Mouse (Mus musculus): ENCODE data around the gene Nme1. TPM values are rescaled to one million over a fixed set of nuclear protein-coding genes. Genes with fewer than 3 reads are reported as not detected.
"Not testable (repeated sequence)": the region's sequence is repeated elsewhere in the genome, so short reads cannot be mapped to it uniquely, and the experiment has no call there.

Nme1 gene
- polyA plus RNA-seq, 1 experiment from 2014 or later: 46.6 TPM

DNA sequence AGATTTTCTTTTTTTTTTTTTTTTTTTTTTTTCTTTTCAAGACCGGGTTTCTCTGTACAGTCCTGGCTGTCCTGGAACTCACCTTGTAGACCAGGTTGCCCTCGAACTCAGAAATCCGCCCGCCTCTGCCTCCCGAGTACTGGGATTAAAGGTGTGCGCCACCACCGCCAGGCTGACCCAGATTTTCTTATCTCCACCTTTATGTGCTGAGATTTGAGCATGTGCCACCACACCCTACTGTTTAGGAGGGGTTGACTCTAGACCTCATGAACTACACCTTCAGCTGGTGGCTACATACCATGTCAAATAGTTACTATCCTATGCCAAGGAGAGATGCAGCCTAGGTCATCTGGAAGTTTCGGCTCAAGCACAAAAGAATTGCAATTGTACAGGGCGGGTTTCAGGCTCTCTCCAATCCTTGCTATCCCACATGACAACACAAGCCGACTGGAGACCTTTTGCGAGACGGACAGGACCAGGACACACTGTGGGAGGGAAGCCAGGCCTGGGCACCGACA is 13.5 kb downstream of the Nme1 start:
- WGBS (ENCODE audit: missing documents): 41% methylated on average over 13 of the region's 13 CpGs
- peaks cover 36% of the 10 kb centered on the region for H3K79me2 ChIP-seq (ENCODE audit: inconsistent target)
- peak overlapping the region; percentile 88 for H3K27ac ChIP-seq
- H3K36me3 ChIP-seq (ENCODE audit: inconsistent target): peaks cover 21% of the 10 kb centered on the region; the same call in 1 of the 2 replicates
- peak overlapping the region; percentile 87 for H3K4me3 ChIP-seq (ENCODE audit: inconsistent target)

DNA sequence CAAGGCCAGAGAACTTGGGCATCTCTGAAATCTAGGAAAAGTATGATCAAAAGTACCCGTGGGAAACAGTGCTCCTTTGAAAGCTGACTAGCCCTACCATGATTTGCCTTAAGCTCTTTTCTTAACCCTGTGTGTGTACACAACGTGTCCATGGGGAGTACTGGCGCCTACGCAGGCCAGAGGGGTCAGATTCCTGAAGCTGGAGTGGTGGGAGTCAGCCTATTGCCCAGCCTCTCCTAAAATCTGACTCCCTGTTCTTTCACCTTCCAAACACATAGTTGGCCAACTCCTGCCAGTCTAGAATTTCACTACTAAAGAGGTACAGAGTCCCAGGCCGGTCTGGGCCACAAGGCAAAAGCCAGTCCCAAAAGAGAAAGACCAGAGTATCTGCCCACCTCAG is 15.9 kb downstream of the Nme1 start:
- Histone ChIP-seq H3K27ac (no peak overlapping the region), H3K36me3 (ENCODE audit: inconsistent target) (peaks cover 18% of the 10 kb centered on the region; the same call in 1 of the 2 replicates), H3K79me2 (ENCODE audit: inconsistent target) (peaks cover 36% of the 10 kb centered on the region), H3K4me3 (ENCODE audit: inconsistent target) (no peak overlapping the region)
- 97% methylated on average over 5 of the region's 5 CpGs for WGBS (ENCODE audit: missing documents)

DNA sequence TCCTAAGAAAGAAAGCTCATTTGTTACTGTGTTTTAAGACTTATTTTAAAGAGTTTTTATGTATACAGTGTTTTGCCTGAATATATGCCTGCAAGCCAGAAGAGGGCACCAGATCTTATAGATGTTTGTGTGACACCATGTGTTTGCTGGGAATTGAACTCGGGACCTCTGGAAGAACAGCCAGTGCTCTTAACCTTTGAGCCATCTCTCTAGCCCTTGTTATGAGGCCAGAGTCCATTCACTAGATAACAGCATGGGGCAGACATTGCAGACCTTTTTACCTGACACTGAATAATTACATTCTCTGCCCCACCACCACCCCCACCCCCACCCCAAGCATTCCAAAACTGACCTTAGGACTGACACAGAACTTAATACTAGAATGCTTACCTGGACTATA is 18.3 kb downstream of the Nme1 start:
- peaks cover 32% of the 10 kb centered on the region for H3K79me2 ChIP-seq (ENCODE audit: inconsistent target)
- 100% methylated on average over 1 of the region's 1 CpGs for WGBS (ENCODE audit: missing documents)
- peaks cover 18% of the 10 kb centered on the region; the same call in 1 of the 2 replicates for H3K36me3 ChIP-seq (ENCODE audit: inconsistent target)
- H3K27ac ChIP-seq: no peak overlapping the region
- H3K4me3 ChIP-seq (ENCODE audit: inconsistent target): no peak overlapping the region

DNA sequence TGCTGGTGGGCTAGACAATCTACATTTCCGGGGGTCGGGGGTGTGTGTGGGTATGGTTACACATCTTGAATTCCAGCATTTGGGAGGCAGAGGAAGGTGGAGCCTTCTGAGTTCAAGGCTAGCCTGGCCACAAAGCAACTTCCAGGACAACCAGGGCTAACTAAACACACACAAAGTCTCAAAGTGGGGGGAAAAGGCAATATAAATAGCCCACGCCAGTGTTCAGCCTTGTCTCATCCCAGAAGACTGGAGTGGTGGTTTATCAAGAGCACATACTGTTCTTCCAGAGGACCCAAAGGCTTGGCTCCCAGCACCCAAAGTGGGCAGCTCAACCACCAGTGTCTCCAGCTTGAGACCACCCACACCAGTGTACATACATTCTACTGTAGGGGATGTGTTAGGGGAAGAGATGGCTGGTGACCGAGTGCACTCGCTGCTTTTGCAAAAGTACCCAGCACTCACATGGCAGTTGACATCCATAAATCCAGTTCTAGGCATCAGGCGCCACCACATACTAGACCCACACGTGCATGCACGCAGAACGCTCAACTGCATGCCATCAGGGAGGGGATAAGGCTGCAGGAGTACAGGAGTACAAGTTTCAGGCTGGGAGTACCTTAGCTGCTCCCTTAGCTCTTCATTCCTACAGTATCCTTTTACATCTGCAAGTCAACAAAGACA is 19.3 kb downstream of the Nme1 start:
- Histone ChIP-seq H3K36me3 (ENCODE audit: inconsistent target) (peaks cover 18% of the 10 kb centered on the region; the same call in 1 of the 2 replicates), H3K4me3 (ENCODE audit: inconsistent target) (no peak overlapping the region), H3K27ac (no peak overlapping the region), H3K79me2 (ENCODE audit: inconsistent target) (peaks cover 22% of the 10 kb centered on the region)
- WGBS (ENCODE audit: missing documents): 89% methylated on average over 9 of the region's 9 CpGs

DNA sequence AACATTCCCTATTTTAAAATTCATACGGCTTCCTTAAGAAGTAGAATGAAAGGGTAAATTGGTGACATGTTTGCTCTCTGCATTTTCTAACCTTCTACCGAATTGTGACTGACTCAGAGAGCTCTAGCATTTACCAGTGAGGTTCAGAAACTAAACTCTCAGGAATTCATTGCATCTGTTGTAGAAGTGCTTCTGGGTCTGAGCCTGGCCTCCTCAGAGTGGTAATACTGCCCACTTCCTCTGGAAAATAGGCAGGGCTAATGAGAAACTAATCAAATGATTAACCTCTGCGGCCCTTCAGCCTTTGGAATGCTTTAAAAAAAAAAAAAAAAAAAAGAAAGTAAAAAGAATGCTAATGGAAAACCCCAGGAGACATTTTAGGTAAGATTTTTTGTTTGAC is 23.3 kb downstream of the Nme1 start:
- Histone ChIP-seq H3K27ac (no peak overlapping the region), H3K79me2 (ENCODE audit: inconsistent target) (no peaks in the 10 kb centered on the region), H3K36me3 (ENCODE audit: inconsistent target) (peaks cover 10% of the 10 kb centered on the region; the same call in 1 of the 2 replicates), H3K4me3 (ENCODE audit: inconsistent target) (no peak overlapping the region)
- 97% methylated on average over 3 of the region's 3 CpGs for WGBS (ENCODE audit: missing documents)

DNA sequence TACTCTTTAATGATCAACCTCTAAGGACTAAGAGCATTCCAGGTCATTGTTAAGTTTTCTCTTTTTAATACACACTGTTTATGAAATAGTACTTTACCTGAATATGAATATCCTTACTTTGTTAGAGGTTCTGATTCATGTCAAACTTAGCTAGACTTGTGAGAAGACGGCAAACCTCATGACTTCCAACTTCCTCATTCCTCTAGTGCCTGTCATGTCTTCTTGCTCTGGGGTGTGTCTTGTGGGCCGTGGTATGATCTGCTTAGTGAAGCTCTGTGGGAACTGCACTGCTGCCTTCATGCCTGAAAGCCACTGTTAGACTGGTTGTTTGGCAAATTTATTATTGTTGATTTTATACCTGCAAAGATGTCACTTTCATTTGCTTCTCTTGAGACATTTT is 27.4 kb downstream of the Nme1 start:
- no peak overlapping the region for H3K4me3 ChIP-seq (ENCODE audit: inconsistent target)
- WGBS (ENCODE audit: missing documents): 0% methylated on average over 2 of the region's 2 CpGs
- no peaks in the 10 kb centered on the region for H3K36me3 ChIP-seq (ENCODE audit: inconsistent target)
- H3K79me2 ChIP-seq (ENCODE audit: inconsistent target): no peaks in the 10 kb centered on the region
- peak overlapping the region; percentile 38 for H3K27ac ChIP-seq

DNA sequence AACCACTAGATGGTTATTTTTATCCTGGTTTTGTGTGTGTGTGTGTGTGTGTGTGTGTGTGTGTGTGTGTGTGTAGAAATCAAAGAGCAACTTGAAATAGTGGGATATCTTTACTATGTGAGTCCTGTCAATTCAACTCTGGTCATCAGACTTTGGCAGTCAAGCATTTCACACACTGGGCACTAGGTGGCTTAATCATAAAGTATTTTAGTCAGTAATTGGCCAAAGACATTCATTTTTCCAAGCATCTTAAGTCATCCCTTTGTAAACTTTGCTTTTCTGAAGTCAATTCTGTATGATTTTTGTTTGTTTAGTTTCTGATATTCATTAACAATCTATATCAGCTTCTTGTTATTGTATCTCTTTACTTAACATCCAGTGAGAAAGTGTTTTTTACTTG is 39.2 kb downstream of the Nme1 start:
- Histone ChIP-seq H3K36me3 (ENCODE audit: inconsistent target) (peaks cover 38% of the 10 kb centered on the region), H3K27ac (no peak overlapping the region), H3K4me3 (ENCODE audit: inconsistent target) (no peak overlapping the region), H3K79me2 (ENCODE audit: inconsistent target) (no peaks in the 10 kb centered on the region)

DNA sequence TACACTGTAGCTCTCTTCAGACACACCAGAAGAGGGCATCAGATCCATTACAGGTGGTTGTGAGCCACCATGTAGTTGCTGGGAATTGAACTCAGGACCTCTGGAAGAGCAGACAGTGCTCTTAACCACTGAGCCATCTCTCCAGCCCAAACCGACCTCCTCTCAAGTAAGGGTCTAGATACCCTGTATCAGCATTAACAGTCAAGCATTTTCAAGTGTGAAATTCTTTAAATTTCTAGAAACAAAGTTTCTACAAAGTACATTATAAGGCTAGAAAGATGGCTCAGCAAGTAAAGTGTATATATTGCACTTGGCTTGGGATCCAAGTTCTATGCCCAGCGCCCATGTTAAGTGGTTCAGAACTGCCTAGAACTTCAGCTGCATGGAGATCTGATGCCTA is 53.3 kb downstream of the Nme1 start:
- peaks cover 56% of the 10 kb centered on the region for H3K36me3 ChIP-seq (ENCODE audit: inconsistent target)
- not testable (repeated sequence) for H3K79me2 ChIP-seq (ENCODE audit: inconsistent target); H3K4me3 ChIP-seq (ENCODE audit: inconsistent target); H3K27ac ChIP-seq
- 93% methylated on average over 2 of the region's 2 CpGs for whole genome bisulfite sequencing (ENCODE audit: missing documents)

DNA sequence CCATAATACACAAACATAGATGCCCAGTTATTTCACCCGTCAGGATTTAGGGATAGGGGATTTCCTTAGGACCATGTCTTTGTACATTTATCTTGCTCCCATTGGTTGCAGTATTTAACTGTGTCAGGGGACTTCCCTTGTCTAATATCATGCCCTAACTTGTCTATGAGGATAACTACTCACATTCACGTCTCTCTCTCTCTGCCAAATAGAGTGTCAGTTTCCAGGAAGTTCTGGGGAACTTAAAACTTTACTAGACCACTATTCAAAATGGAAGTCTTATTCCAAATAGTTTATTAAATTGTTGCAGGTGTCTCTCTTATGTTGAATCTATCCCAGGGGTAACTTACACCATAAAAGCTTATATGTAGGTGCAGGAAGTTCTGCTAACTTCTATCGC is 56.7 kb downstream of the Nme1 start:
- peaks cover 65% of the 10 kb centered on the region for H3K36me3 ChIP-seq (ENCODE audit: inconsistent target)
- no peak overlapping the region for H3K27ac ChIP-seq
- WGBS (ENCODE audit: missing documents): 91% methylated on average over 3 of the region's 3 CpGs
- no peaks in the 10 kb centered on the region for H3K79me2 ChIP-seq (ENCODE audit: inconsistent target)
- no peak overlapping the region for H3K4me3 ChIP-seq (ENCODE audit: inconsistent target)

DNA sequence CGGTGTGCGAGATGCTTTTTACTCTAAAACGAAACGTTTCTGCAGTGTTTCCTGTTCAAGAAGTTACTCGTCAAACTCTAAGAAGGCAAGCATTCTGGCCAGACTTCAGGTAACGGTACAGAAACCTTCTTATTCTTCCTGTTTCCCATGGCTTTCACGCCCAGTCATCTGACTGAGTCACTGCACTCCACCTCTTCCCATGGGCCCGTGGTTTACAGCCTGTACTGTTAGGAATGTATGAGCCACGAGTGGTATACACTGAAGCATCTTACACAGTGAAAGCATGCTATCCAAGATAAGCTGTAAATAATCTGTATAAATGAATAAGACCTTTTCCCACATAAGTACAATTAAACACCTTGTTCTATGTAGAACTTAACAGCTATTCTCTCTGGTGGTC is 59.5 kb downstream of the Nme1 start:
- H3K27ac ChIP-seq: no peak overlapping the region
- WGBS (ENCODE audit: missing documents): 72% methylated on average over 9 of the region's 9 CpGs
- H3K36me3 ChIP-seq (ENCODE audit: inconsistent target): peaks cover 71% of the 10 kb centered on the region
- no peak overlapping the region for H3K4me3 ChIP-seq (ENCODE audit: inconsistent target)
- no peaks in the 10 kb centered on the region; the same call in 1 of the 2 replicates for H3K79me2 ChIP-seq (ENCODE audit: inconsistent target)

DNA sequence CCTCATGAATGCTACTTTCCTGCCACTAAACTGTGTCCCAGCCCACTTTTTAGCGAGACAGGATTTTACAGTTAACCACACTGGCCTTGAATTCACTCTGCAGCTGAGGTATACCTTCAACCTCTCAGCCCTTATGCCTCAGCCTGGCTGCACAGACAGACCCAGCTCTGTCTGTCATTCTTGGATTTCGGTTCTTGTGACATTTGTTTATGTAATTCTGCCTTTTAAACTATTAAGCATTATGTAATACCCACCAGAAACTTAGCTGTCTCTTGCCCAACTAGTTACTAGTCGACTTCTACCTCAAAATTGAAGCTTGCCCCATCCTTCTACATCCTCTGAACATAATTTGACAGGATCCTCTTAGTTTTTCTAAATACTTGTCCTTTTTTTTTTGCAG is 60.5 kb downstream of the Nme1 start:
- Histone ChIP-seq H3K79me2 (ENCODE audit: inconsistent target) (no peaks in the 10 kb centered on the region; the same call in 1 of the 2 replicates), H3K27ac (no peak overlapping the region), H3K4me3 (ENCODE audit: inconsistent target) (no peak overlapping the region), H3K36me3 (ENCODE audit: inconsistent target) (peaks cover 61% of the 10 kb centered on the region)
- WGBS (ENCODE audit: missing documents): 62% methylated on average over 3 of the region's 3 CpGs

Other genes with a start within 250 kb of the Nme1 start
- gene Utp18, start 82.8 kb downstream of the Nme1 start, polyA plus RNA-seq (2018): 15.8 to 32.3 TPM (median 16.0 TPM) in 3 replicates
- 7.7 to 19.3 TPM (median 16.1 TPM) in 3 replicates for gene Mbtd1, start 82.7 kb downstream of the Nme1 start, polyA plus RNA-seq (2018)
- 187 to 466 TPM (median 286 TPM) in 3 replicates for gene Nme2, start 12.3 kb downstream of the Nme1 start, polyA plus RNA-seq (2018)
- 6.1 to 48.7 TPM (median 16.9 TPM) in 3 replicates for gene Gm20390, start 228 bp downstream of the Nme1 start, polyA plus RNA-seq (2018)
- gene Spag9, start 27.6 kb upstream of the Nme1 start, polyA plus RNA-seq (2018): 47.8 to 52.5 TPM (median 51.8 TPM) in 3 replicates
- 11.5 to 13.3 TPM (median 11.7 TPM) in 3 replicates for gene Tob1, start 242.9 kb upstream of the Nme1 start, polyA plus RNA-seq (2018)

Data from macrophage (primary cell).